Mouse (Mus musculus): ENCODE data around the gene Grik2. TPM values are rescaled to one million over a fixed set of nuclear protein-coding genes. Genes with fewer than 3 reads are reported as not detected.
"Not testable (repeated sequence)": the region's sequence is repeated elsewhere in the genome, so short reads cannot be mapped to it uniquely, and the experiment has no call there.

The Grik2 gene
- polyA plus RNA-seq, 1 experiment from 2014 or later: 6.5 TPM

DNA sequence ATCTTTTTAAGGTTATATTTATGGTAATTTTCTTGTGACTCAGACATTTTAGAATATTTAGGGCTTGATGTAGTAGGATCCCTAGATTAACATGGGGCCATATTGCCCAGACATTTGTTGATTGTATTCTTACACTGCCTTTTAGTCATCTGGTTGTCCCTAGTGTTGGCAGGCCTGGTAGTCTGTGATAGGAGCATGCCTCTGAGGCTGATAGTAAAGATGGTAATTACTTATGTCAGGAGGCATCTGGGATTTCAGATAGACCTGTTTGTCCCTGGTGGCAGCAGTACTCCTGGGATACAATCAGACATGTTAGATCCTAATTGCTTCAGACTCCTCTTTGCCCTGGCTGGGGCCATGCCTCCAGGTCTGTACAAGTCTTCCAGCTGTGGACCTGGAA lies 423.3 kb downstream of the Grik2 start:
- no peak for ATAC-seq (ENCODE audit: low FRiP score, low TSS enrichment)
- no peak overlapping the region for H3K4me2 ChIP-seq (replicated peaks; ENCODE audit: low read depth, low read length)
- no peaks in the 10 kb centered on the region for H3K36me3 ChIP-seq (ENCODE audit: control insufficient read depth, insufficient read depth, low read length)

DNA sequence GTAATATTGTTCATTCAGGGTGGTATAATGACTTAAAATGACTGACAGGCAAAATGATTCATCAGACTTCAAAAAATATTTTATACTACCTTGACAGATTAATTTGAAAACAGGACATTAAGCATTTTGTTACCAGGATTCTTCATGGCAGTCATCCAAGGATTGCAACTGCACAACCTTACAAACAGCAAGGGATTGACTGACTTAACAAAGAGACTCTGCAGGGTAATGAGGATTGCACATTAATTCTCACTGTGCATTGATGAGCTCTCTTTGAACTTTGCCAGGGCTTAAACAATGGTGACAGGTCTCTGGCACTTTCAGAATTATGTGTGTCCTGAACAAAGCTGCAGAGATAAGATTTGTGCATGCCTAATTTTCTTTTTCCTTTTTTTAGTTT lies 466.2 kb downstream of the Grik2 start:
- Histone ChIP-seq H3K27me3 (ENCODE audit: control insufficient read depth, insufficient read depth, low read length) (no peaks in the 10 kb centered on the region), H3K9ac (ENCODE audit: low read depth, low read length) (no peak overlapping the region), H3K27ac (ENCODE audit: low read depth, low read length) (no peak overlapping the region), H3K4me1 (ENCODE audit: control insufficient read depth, insufficient read depth, low read length) (no peaks in the 10 kb centered on the region), H3K4me2 (replicated peaks; ENCODE audit: low read depth, low read length) (no peak overlapping the region), H3K9me3 (ENCODE audit: control insufficient read depth, low read length) (no peaks in the 10 kb centered on the region), H3K4me3 (ENCODE audit: low read length) (no peak overlapping the region), H3K36me3 (ENCODE audit: control insufficient read depth, insufficient read depth, low read length) (no peaks in the 10 kb centered on the region)
- ATAC-seq (ENCODE audit: low FRiP score, low TSS enrichment): no peak

More for the DNA sequence above, 423.3 kb downstream of the Grik2 start:
- no peak overlapping the region for H3K9ac ChIP-seq (ENCODE audit: low read depth, low read length)
- no peaks in the 10 kb centered on the region for H3K4me1 ChIP-seq (ENCODE audit: control insufficient read depth, insufficient read depth, low read length)
- H3K9me3 ChIP-seq (ENCODE audit: control insufficient read depth, low read length): no peaks in the 10 kb centered on the region
- no peaks in the 10 kb centered on the region for H3K27me3 ChIP-seq (ENCODE audit: control insufficient read depth, insufficient read depth, low read length)
- no peak overlapping the region for H3K4me3 ChIP-seq (ENCODE audit: low read length)
- no peak overlapping the region for H3K27ac ChIP-seq (ENCODE audit: low read depth, low read length)

DNA sequence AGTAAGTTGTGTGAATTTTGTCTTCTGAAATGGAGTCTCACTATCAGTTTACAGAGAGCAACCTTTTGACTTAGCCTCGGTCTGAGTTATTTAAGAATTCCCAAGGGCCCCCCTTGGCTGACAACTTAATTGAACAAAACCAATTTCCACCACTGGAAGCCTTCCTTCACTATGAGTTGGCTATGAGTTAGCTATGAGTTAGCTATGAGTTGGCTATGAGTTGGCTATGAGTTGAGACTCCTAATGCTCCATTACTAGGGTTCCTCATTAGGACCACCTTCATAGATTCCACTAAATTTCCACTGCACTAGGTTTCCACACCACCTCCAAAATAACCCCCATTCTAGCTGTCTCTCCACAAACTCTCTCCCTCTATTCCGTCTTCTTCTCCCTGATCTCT lies 468.7 kb downstream of the Grik2 start:
- H3K27me3 ChIP-seq (ENCODE audit: control insufficient read depth, insufficient read depth, low read length): no peaks in the 10 kb centered on the region
- ATAC-seq (ENCODE audit: low FRiP score, low TSS enrichment): no peak
- WGBS: 70% methylated on average over 2 of the region's 2 CpGs
- H3K27ac ChIP-seq (ENCODE audit: low read depth, low read length): no peak overlapping the region
- no peak overlapping the region for H3K4me2 ChIP-seq (replicated peaks; ENCODE audit: low read depth, low read length)
- H3K9me3 ChIP-seq (ENCODE audit: control insufficient read depth, low read length): no peaks in the 10 kb centered on the region
- no peak overlapping the region for H3K4me3 ChIP-seq (ENCODE audit: low read length)
- H3K4me1 ChIP-seq (ENCODE audit: control insufficient read depth, insufficient read depth, low read length): no peaks in the 10 kb centered on the region
- no peak overlapping the region for H3K9ac ChIP-seq (ENCODE audit: low read depth, low read length)
- H3K36me3 ChIP-seq (ENCODE audit: control insufficient read depth, insufficient read depth, low read length): no peaks in the 10 kb centered on the region

DNA sequence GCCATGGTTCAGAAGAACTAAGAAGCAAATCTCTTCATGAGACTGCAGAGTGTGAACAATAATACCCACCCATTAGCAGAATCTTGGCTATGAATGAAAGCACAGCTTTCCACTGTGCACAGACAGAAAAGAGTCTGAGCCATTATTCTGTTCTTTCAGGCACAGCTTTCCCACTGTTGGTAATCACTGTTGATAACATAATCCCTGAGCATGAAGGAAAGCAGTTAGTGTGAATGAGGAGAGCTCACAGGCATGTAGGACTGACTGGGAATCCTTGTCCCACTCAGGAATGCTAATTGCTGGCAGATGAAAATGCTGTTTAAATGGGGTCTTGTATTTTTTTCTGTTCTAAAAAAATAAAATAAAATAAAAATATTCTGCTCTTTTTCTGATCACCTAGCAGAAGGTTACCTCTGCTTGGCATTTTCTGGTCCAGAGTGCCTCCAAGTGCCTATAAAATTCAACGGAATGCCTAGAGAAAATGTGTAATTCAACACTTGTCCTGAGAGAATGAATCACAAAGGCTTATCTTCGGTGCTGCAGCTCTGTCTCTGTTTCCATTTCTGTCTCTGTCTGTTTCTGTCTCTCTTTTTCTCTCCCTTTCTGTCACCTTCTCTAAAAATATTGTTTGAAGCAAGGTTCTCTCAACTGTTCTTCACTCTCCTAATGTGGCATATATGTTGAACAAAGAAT lies 532.2 kb downstream of the Grik2 start:
- no peak overlapping the region for H3K9ac ChIP-seq (ENCODE audit: low read depth, low read length)
- H3K4me1 ChIP-seq (ENCODE audit: control insufficient read depth, insufficient read depth, low read length): no peaks in the 10 kb centered on the region
- no peaks in the 10 kb centered on the region for H3K27me3 ChIP-seq (ENCODE audit: control insufficient read depth, insufficient read depth, low read length)
- WGBS: 32% methylated on average over 2 of the region's 2 CpGs
- H3K9me3 ChIP-seq (ENCODE audit: control insufficient read depth, low read length): no peaks in the 10 kb centered on the region
- no peak overlapping the region for H3K27ac ChIP-seq (ENCODE audit: low read depth, low read length)
- no peak overlapping the region for H3K4me2 ChIP-seq (replicated peaks; ENCODE audit: low read depth, low read length)
- no peaks in the 10 kb centered on the region for H3K36me3 ChIP-seq (ENCODE audit: control insufficient read depth, insufficient read depth, low read length)
- H3K4me3 ChIP-seq (ENCODE audit: low read length): no peak overlapping the region
- ATAC-seq (ENCODE audit: low FRiP score, low TSS enrichment): no peak

DNA sequence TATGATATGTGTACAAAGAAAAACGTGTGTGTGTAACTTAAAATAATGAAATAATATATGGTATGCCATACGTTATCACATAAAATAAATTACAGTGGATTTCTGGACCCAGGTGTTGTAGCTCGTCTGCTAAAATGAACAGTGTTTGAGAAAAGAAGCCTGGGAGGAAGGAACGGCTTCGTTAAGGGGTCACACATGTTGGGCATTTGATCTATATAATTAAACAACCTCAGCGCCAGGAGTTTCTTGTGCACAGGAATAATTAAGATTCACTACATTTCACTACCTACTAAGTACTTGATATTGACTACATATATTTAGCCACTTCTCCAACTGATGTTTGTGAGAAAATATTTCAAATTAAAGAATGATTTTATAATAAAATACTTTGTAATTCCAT lies 551.2 kb downstream of the Grik2 start:
- not testable (repeated sequence) for H3K4me1 ChIP-seq (ENCODE audit: control insufficient read depth, insufficient read depth, low read length)

DNA sequence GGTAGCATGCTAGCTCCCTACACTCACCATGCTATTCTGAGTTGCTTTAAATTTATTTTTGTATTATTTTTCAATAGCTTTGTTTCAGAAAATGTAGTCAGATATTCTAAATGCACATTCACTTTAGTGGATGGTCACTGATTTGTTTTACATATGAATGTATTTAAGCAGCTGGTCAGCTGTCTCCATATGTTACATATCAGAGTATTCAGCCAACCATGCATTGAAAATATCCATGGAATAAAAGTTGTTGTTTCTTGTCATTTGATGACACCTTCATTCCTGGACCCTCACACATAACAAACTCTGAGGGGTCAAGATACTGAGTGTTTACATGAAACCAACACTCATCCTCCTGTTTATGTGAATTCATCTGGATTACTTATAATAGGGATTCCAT lies 551.7 kb downstream of the Grik2 start:
- ATAC-seq (ENCODE audit: low FRiP score, low TSS enrichment); H3K27me3 ChIP-seq (ENCODE audit: control insufficient read depth, insufficient read depth, low read length); H3K4me2 ChIP-seq (replicated peaks; ENCODE audit: low read depth, low read length); H3K4me1 ChIP-seq (ENCODE audit: control insufficient read depth, insufficient read depth, low read length); H3K9ac ChIP-seq (ENCODE audit: low read depth, low read length); H3K4me3 ChIP-seq (ENCODE audit: low read length); H3K36me3 ChIP-seq (ENCODE audit: control insufficient read depth, insufficient read depth, low read length); H3K9me3 ChIP-seq (ENCODE audit: control insufficient read depth, low read length); H3K27ac ChIP-seq (ENCODE audit: low read depth, low read length): not testable (repeated sequence)

More for the DNA sequence above, 551.2 kb downstream of the Grik2 start:
- not testable (repeated sequence) for H3K9ac ChIP-seq (ENCODE audit: low read depth, low read length); H3K36me3 ChIP-seq (ENCODE audit: control insufficient read depth, insufficient read depth, low read length); H3K27ac ChIP-seq (ENCODE audit: low read depth, low read length); H3K4me3 ChIP-seq (ENCODE audit: low read length); H3K9me3 ChIP-seq (ENCODE audit: control insufficient read depth, low read length); ATAC-seq (ENCODE audit: low FRiP score, low TSS enrichment); H3K4me2 ChIP-seq (replicated peaks; ENCODE audit: low read depth, low read length); H3K27me3 ChIP-seq (ENCODE audit: control insufficient read depth, insufficient read depth, low read length)
- WGBS: 76% methylated on average over 5 of the region's 6 CpGs

DNA sequence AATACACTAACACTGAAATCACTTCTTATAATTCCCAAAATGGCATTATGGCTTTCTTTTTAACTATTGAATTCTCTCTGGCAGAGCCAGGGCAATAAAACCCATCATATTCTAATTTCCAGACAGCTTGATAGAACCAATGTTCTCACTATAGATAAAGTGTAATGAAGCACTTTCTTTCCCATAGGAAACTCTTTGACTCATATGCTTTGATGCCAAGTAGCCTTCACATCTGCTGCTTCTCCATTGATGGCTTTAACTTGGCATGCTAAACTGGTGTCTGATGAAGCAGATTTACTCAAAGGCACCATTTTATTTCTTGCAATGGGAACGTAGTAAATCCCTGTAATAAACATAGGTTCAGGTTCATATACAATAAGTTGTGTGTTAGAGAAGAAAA lies 568.5 kb downstream of the Grik2 start:
- Histone ChIP-seq H3K9me3 (ENCODE audit: control insufficient read depth, low read length) (no peaks in the 10 kb centered on the region), H3K36me3 (ENCODE audit: control insufficient read depth, insufficient read depth, low read length) (no peaks in the 10 kb centered on the region), H3K4me2 (replicated peaks; ENCODE audit: low read depth, low read length) (no peak overlapping the region), H3K9ac (ENCODE audit: low read depth, low read length) (no peak overlapping the region), H3K27ac (ENCODE audit: low read depth, low read length) (no peak overlapping the region), H3K4me3 (ENCODE audit: low read length) (no peak overlapping the region), H3K27me3 (ENCODE audit: control insufficient read depth, insufficient read depth, low read length) (no peaks in the 10 kb centered on the region), H3K4me1 (ENCODE audit: control insufficient read depth, insufficient read depth, low read length) (no peaks in the 10 kb centered on the region)
- 79% methylated on average over 1 of the region's 1 CpGs for WGBS
- no peak for ATAC-seq (ENCODE audit: low FRiP score, low TSS enrichment)

DNA sequence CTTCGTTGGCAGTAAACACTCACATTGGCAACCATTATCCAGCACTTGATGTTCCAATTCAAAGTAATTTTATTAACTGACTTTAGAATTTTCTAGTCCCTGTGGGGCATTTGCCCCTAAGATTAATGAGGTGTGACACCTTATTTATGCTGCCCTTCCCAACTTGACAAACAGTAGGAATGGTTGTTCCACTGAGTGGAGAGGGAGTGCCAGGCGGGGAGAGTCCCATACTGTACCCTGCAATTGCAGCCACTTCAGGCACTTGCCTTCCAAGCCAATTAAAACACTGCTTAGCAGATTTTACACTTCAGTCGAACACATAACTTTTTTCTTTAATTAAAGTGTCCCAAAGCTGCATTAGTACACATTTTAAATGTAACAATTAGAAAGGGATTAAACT lies 568.9 kb downstream of the Grik2 start:
- Histone ChIP-seq H3K4me2 (replicated peaks; ENCODE audit: low read depth, low read length) (no peak overlapping the region), H3K4me1 (ENCODE audit: control insufficient read depth, insufficient read depth, low read length) (no peaks in the 10 kb centered on the region), H3K27me3 (ENCODE audit: control insufficient read depth, insufficient read depth, low read length) (no peaks in the 10 kb centered on the region), H3K9ac (ENCODE audit: low read depth, low read length) (no peak overlapping the region), H3K4me3 (ENCODE audit: low read length) (no peak overlapping the region), H3K9me3 (ENCODE audit: control insufficient read depth, low read length) (no peaks in the 10 kb centered on the region), H3K36me3 (ENCODE audit: control insufficient read depth, insufficient read depth, low read length) (no peaks in the 10 kb centered on the region), H3K27ac (ENCODE audit: low read depth, low read length) (no peak overlapping the region)
- WGBS: 37% methylated on average over 3 of the region's 3 CpGs
- no peak for ATAC-seq (ENCODE audit: low FRiP score, low TSS enrichment)

DNA sequence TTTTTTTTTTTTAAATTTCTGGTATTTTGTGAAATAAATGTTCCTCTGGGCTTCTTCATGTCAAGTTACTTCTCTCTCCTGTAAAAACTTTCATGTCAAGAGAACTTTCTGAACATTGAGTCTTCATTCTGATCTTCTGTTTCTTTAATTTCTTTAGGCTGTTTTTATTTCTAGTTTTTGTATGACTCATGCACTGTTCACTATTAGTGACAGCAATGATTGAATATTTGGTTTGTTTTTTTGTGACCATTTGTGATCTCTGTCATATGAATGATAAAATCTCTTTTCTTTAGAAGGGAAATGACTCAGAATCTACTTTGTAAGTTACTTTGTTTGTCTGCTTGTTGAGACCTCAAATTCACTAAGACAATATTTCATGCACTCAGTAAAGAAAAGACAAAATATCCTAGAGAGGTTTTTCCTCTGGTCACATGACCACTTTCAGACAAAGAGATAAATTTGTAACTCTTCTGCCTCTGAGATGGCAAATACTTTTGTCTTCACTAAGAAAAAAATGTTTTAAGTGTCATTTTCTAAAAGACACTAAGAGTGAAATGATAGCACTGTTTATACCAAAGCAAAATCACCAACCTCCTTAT lies 596.7 kb downstream of the Grik2 start:
- Histone ChIP-seq H3K27ac (ENCODE audit: low read depth, low read length) (no peak overlapping the region), H3K27me3 (ENCODE audit: control insufficient read depth, insufficient read depth, low read length) (no peaks in the 10 kb centered on the region), H3K4me3 (ENCODE audit: low read length) (no peak overlapping the region), H3K4me2 (replicated peaks; ENCODE audit: low read depth, low read length) (no peak overlapping the region), H3K9ac (ENCODE audit: low read depth, low read length) (no peak overlapping the region), H3K9me3 (ENCODE audit: control insufficient read depth, low read length) (no peaks in the 10 kb centered on the region), H3K36me3 (ENCODE audit: control insufficient read depth, insufficient read depth, low read length) (no peaks in the 10 kb centered on the region), H3K4me1 (ENCODE audit: control insufficient read depth, insufficient read depth, low read length) (no peaks in the 10 kb centered on the region)
- no peak for ATAC-seq (ENCODE audit: low FRiP score, low TSS enrichment)

Measured in kidney, embryonic 14.5 days (tissue).